Mouse (Mus musculus): ENCODE measurements around the gene Rph3al. TPM values are rescaled to one million over a fixed set of nuclear protein-coding genes. Genes with fewer than 3 reads are reported as not detected.
A peak's percentile ranks its signal among the peaks of the same experiment; 100 is the strongest.

The Rph3al gene
- 1 to 10 TPM; 5.6 to 7.4 (median 6.7) TPM for polyA plus RNA-seq (2017; shearing (Covaris generic))

DNA sequence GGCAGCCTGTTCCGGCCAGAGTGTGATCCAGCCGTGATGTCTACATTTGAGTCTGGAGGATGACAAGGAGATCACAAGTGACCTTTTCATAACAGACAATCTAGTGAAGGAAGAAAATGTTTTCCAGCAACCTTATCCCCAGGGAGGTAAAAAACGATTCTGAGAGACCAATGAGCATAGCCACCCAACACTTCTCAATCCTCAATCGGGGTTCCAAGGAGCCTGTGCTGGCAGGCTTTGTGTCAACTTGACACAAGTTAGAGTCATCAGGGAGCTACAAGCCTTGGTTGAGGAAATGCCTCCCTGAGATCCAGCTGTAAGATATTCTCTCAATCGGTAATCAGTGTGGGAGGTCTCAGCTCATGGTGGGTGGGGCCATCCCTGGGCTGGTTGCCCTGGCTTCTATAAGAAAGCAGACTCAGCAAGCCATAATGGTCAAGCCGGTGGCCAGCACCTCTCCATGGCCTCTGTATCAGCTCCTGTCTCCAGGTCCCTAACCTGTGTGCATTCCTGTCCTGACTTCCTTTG is at the start of gene Rph3al:
Gene Rph3al, minus strand, starts transcription at position 51 of the 528 bp plus-strand sequence.
- no peak for ATAC-seq

DNA sequence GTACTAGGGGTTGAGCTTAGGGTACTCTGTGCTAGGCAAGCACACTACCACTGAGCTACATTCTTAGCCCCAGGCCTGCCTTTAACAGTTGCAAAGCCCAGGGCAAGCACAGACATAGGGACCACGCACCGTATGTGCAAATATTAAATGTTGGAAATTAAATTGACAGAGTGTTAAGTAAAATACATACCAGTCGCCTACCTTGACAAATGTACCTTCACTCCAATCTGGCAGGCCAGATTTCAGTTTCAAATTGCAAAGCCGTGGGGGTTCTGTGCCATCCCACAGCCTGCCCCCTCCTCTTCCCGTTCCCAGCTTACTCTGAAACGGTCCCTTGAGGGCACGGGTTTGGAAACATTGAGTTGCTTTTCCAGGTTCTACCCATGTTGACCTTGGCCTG is 47.7 kb upstream of the Rph3al start:
- no peak for ATAC-seq

DNA sequence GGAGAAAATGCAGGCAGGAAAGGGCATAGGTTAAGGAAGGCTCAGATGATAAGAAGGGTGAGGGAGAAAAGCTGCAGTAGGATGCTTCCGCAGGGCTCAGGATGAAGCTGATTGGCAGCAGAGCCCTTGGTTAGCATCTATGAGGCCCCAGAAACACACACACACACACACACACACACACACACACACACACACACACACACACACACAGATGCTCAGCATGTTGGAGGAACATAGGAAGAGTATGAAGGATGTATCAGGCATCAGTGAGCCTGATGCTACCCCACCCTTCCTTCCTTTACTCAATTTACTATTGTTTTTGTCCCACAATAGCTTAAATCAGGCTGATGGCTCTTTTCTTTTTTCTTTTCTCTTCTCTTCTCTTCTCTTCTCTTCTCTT is 46.4 kb upstream of the Rph3al start:
- ATAC-seq = no peak

DNA sequence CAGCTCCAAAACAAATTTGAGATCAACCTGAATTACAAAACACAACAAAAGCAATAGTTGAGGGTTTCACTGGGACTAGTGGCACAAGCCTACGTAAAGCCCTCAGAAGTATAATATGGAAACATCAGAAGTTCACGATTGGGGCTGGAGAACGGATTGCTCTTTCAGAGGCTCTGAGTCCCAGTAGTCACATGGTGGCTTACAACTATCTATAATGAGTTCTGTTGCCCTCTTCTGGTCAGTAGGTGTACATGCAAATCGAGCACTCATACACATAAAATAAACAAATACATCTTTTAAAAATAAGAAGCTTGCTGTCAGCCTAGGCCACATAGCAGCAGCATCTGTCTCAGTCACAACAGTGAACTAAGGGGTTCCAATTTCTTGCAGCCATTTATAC is 45.0 kb upstream of the Rph3al start:
- no peak for ATAC-seq

DNA sequence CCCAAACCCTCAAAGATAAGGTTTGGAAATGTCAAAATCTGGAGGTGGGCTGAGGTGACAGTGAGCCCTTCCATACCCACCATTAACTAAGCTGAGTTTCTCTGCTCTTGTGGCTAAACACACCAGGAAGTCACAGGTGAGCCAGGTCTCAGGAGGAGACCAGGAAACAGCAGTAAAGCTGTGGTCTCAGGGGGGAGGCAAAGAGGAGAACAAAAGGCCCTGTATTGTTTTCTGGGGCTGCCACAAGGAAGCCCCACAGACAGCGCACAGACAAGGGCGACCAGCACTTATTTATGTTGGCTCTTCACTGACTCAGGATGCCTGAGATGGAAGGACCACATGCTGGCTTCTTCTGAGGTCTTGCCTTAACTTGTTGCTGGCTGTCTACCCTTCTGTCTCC is 42.2 kb upstream of the Rph3al start:
- no peak for ATAC-seq

DNA sequence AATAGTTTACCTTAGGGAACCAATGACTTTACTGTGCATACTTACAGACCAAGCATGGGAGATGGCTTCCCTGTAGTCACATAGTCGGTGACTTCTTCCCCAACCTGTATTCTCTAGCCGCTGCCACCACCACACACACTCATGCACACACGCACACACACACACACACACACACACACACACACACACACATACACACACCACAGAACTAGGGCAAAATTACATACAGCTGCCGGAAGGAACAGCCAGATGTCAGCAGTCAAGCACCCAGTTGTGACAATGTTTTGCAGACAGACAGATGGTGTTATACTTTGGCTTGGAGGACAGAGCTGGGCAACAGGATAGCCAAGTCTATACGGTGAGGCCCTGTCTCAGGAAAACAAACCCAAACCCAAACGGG is 39.8 kb upstream of the Rph3al start:
- no peak for ATAC-seq

DNA sequence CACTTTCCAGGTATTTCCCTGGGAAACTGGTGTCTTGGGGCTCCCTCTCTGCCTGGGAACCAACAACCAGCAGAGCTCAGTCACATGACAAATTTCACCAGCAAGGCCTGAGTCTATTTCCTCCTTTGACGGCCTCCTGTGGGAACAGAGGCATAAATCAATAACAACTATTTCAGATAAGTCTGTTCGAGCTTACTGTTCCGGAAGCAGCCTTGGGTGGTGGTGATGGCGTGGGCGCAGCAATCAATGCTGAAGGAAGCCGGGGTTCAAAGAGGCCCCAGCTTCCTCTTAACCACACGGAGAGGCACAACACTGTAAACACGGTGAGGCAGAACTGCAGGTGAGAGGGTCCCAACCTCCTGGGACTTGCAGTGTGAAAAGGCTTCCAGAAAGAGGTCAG is 38.5 kb upstream of the Rph3al start:
- peak; percentile 94 for ATAC-seq

DNA sequence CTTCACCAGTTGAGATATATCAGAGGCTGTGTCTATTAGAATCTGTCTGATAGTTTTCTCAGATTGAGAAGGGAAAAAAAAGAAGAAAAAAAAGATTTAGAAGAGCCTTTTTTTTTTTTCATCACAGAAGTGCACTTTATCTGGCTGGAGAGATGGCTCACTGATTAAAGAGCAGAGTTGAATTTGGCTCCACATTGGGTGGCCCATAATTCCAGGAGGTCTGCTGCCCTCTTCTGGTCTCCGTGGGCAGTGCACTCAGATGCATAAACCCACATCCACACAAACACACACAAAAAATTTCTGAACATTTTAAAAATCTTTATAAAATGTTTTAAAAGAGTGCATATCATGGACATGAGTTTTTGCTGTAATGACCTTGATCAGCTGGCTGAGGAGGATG is 35.8 kb upstream of the Rph3al start:
- no peak for ATAC-seq

DNA sequence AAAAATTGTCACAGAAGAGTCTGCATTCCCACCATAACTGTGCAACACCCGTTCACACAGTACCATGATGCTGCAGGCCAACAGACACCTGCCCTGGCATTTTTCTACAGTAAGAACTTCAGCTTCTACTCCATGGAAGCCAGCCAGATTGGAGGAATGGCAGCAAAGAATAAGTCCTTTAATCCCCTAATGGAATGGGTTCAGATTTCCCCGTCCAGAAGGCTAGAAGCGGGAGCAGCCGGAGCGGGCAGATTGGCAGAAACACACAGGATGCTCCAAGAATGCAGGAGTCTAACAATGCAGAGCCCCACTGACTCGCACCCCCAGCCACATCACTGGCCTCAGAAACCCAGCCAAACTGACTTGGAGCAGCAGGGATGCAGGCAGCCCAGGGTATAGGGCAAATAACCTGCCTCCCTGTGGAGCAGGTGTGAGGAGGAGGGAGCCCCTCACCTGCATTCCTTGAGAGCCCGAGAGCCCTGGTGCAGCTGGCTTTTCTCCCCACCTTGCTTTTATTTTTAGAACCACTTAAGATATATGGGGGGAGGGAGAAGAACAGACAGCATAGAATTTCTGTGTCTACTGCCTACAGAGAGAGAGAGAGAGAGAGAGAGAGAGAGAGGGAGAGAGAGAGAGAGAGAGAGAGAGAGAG is 34.8 kb upstream of the Rph3al start:
- no peak for ATAC-seq

DNA sequence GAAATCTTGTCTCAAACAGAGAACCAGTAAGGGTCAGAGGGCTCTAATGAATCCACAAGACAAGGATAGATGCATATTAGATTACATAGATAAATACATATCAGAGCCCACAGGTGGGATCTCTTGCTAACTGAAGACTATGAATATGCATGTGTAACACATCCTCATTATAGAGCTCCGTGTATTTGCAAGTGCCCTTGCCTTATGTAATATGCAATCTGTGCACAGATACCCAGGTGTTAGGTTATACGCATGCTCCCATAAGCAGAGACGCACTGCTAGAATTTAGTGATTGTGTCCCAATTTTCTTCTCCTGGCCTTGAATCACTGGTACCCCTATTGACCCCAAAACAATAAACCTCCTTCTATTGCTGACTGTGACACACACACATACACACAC is 34.0 kb upstream of the Rph3al start:
- no peak for ATAC-seq

DNA sequence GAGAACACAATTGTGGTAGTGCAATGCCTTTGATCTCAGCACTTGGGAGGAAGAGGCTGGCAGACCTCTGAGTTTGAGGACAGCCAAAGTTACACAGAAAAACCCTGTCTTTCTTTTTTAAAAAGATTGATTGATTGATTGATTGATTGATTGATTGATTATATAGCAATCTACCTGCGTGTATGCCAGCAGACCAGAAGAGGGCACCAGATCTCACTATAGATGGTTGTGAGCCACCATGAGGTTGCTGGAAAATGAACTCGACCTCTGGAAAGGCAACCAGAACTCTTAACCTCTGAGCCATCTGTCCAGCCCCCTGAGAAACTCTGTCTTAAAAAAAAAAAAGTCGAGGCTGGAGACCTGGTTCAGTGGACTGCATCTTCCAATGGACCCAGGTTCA is 32.4 kb upstream of the Rph3al start:
- ATAC-seq = no peak

DNA sequence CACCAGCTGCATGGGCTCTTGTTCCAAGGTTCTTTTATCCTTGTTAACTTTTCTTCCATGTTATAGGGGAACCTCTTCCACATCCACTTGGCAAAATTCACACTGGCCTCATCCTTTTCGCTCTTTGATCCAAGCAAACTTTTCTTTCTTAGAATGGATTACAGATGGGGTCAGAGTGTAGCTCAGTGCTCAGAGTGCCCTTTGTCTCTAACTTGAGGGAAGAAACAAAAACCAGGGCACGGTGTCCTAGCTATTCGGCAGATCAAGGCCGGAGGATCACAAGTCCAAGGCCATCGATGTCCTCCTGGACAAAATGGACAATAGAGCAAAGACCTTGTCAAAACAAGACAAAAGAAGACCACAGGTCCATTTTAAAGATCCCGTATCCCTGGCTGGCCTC is 30.5 kb upstream of the Rph3al start:
- no peak for ATAC-seq

DNA sequence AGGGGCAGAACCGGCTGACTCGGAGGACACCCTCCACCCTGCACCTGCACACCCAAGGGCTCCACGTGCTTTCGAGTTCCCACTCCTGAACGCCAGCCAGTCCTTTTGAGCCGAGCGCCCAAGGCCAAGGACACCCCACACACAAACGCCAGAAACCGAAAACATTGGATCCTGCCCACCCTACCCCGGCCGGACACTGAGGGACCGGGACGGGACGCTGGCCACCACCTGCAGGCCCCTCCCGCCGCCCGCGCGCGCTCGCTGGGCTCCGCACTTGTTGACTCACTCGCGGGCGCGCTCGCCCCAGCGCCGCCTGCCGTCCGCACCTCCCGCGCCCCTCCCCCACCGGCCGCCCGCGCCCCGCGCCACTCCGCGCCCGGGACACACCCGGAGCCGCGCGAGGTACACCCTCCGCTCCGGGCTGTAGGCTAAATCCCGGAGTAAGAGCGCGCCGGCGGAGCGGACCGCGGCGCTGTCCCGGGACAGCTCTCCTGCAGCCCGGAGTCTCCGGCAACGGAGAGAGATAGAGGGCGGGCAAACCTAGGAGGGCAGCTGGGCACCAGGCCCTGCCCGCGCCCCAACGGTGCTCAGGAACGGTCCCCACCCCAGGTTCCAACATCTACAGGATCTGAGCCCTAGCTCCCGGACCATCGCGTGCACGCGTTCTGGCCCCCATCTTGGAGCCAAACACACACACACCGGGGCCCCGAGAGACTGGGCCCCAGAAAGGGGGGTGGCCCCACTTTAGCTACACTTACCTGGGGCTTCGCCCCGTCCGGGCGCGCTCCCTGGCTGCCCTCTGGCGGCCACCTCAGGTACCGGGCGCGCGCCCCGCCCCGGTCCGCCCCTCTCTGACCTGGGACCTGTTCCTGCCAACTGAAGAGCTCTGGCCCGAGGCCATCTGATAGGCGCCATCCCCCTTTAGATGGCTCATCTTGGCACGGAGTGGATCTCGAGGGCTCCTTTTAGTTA is 28.5 kb upstream of the Rph3al start:
- ATAC-seq = peak; percentile 91

DNA sequence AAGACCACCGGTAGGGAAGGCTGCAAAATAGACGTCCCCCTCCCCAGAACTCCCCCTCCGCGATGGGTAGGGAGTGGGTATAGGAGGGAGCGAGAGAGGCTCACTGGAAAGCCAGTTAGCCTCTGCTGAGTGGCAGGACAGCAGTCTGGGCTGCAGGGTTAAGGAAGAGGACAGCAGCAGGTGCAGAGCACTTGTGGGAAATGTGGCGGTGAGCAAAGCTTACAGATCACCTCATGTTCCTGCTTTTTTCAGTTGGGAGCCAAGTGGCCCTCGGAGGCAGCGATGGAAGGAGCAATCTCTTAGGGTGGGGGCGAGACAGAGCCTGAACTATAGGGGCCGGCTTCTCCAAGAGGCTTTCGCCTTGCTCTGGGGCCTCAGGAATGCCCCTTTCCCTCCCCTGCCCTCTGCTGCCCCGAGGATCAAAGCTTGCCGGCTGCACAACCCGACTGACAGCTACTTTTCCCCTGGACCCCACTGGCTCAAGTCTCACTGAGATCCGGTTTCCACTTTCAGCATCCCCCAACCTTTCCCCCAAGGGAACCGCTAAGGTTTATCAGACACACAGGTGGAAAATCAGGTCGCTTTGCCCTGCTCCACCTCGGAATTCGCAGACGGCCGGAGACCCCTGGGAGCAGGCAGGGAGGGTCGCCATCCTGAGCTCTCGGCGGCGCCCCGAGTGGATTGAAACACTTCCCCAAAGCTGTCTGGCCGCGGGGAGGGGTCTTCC is 27.6 kb upstream of the Rph3al start:
- no peak for ATAC-seq

DNA sequence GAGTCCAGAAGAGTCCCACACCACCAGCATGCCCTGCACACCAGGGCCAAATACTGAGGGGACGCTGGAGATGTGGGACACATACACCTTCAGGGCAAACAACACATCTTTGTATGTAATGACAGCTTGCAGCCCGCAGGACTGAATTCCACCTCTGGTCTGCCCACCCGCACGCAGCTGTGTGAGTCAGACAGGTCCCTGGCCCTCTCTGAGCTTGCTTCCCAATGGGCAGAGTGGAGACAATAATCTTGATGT is 26.2 kb upstream of the Rph3al start:
- no peak for ATAC-seq

DNA sequence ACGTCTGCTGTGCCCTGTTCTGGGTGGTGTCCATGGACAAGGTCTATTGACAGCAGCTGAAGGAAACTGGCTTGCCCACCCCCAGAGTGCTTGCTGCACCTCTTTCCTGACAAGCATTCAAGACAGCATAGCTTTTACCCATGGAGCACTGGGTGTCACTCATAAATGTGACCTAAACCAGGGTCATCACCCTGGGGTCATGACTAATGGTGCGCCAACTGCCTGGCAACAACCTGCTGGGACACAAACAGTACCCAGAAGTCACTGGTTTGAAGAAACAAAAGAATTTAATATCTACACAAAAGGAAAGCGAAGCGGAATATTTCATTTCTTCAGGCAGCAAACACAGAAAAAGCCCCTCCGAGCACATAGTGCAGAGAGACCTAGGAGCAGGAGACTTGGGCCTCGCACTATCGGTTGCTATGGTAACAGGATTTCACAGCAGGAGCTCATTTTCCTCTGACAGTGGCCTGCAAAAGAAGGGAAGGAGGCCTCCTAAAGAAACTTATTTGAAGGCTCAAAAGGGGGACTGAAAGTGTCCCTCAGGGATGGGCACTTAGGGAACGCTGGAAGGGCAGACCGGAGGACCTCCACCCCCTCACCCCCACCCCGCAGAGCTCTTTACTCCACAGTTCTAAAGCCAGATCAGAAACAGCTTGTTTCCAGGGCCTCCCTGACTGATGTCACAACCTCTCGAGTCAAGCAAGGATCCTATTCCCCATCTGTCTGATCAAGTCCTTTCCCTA is 25.7 kb upstream of the Rph3al start:
- no peak for ATAC-seq

DNA sequence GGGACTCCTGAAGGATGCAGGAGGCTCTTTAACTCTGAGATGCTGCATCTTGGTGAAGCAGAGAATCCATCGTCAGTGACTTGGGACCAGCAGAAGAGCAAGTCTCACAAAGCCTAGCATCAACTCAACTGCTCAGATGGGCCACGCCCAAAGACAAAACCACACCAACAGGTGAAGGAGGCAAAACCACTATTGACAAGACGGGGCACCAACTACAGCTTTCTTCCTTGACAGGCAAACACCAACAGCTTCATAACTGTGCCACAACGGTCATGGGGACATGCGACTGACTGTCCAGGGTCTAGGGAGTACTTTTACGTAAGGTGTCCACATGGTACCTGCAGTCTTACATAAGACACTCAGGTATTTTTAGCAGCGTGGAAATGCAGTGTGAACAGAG is 23.6 kb upstream of the Rph3al start:
- ATAC-seq = no peak

DNA sequence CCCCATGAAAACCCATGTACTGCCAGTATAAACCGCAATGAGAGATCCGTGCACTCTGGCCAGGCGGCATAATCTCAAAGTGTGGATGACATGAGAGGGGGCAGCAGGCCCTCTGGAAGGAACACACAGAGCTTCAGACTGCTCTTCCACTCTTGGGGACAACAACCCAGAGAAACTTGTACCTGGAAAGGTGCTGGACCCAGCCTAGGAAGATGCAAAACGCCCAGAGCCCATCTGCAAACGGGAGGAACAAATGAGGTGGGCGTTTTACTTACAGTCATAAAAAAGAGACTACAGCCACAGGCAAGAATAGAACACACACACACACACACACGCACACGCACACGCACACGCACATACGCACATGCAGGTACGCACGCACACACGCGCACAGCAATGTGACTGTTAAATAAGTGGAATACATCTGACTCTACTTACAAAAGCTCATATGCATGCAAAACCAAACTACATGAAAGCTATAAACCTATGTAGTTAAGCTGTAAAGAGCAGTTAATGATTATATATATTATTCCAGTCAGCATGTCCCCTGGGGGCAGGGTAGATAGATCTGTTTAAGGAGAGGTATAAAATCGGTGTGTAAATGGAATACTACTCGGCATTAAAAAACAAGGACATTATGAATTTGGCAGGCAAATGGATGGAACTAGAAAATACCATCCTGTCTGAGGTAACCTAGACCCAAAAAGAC is 19.0 kb upstream of the Rph3al start:
- ATAC-seq = no peak

DNA sequence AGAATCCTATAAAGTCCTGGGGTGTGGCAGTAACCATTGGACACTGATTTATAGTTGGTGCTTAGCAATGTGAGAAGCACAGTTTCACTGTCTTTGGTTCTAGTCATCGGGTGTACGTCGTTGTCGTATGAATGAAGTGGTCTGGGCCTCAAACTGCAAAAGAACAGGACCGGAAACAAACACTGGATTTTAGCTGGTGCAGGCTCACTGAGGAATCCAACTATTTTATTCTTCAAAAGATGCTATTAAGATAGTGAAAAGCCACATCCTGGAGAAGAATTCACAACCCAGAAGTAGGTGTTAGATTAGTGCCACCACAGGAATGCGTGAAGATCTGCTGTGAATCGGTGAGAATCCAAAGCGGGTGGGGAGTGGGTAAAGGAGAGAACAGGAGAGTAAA is 18.4 kb upstream of the Rph3al start:
- ATAC-seq = peak; percentile 35

DNA sequence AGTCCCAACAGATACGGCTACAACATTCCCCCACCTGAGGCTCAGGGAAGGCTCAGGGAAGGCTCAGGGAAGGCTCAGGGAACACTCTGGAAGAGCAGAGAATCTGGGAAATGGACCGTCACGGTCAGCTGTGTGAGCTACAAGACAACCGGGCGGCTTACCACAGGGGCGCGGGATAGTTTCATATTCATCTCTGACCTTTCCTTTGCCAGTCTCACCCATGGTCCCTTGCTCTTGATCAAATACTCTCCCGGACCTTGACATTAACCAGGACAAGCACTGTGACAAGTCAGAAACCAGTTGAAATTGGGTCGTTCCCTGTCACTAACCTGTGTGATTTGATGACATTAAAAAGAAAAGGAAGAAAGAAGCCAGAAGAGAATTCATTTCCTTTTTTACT is 16.7 kb upstream of the Rph3al start:
- no peak for ATAC-seq

DNA sequence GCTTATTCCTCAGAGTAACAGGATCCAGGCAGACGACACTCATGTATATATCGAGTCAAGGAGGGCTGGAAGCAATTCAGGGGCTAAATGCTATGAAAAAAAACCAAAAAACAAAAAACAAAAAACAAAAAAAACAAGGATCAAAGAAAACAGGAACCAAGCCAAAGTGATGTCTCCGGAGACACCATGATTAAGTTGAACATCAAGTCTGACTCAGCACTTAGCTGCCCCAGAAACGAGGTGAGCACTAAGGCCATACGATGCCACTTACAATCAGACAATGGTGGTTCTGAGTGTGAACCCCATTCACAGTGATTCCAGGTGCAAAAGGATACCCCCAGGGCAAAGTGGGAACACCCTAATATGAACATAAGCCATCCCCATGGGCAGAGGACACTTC is 13.7 kb upstream of the Rph3al start:
- no peak for ATAC-seq

DNA sequence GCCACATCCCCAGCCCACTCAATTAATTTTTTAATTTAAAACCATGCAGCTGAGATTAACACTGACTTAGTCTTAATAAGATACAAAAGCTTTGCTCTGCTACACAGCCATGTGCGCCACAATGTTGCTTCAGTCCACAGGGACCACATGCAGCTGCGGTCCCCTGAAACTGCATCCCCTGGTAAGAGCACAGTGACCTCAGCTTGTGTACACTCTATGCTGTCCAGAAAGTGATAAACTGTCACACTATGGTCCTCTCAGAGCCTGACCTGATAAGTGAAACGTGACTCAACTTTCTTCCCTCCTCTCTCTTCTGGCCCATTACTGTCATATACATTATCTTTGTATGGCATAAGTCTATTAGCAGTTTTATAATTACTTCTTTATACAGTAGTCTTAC is 12.2 kb upstream of the Rph3al start:
- no peak for ATAC-seq
